Mouse (Mus musculus): ENCODE results near the gene Ccl6. TPM values are rescaled to one million over a fixed set of nuclear protein-coding genes. Genes with fewer than 3 reads are reported as not detected.

Ccl6 gene
- total RNA-seq (2021): 10 to 100 TPM in 1 of 2 experiments, 1 to 10 TPM in 1; 6.6 to 12.9 TPM
- long read RNA-seq, experiment 1, transcript Ccl6-201 (4 exons, 1,440 nt): major isoform, 5 of 5 reads
- long read RNA-seq, experiment 1, partial matches to known transcripts: 0 of 5 reads
- long read RNA-seq, experiment 1, other reads (novel, unspliced or antisense): 0 of 5 reads
- long read RNA-seq, experiment 2, transcript Ccl6-201 (4 exons, 1,440 nt): major isoform, 5 of 7 reads
- long read RNA-seq, experiment 2, partial matches to known transcripts: 2 of 7 reads
- long read RNA-seq, experiment 2, other reads (novel, unspliced or antisense): 0 of 7 reads

DNA sequence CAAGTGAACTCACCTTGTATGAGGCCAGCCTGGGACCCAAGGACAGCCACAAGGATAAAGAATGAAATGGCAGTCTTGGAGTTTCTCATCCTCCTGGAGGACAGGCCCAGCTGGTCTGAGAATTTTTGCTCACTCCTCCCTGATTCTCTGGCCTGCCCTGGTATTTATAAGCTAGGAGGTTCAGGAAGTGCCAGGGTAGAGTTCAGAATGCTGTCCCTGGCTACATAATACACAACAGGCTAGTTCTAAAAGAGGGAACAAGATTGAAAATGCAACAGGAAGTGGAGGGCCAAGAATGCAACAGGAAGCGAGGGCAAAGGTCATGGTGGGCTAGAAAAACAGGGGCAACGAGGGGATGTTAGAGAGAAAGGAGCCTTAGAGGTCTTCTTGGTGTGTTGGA lies at the start of gene Ccl6:
Gene Ccl6 (minus strand): TSS at position 235 of the 400 bp plus-strand sequence.
- no peak for DNase-seq

GRCm38 (mm10) chr11:83641216-83641615 lies 48.3 kb upstream of the Ccl6 start:
- no peak for DNase-seq

DNA sequence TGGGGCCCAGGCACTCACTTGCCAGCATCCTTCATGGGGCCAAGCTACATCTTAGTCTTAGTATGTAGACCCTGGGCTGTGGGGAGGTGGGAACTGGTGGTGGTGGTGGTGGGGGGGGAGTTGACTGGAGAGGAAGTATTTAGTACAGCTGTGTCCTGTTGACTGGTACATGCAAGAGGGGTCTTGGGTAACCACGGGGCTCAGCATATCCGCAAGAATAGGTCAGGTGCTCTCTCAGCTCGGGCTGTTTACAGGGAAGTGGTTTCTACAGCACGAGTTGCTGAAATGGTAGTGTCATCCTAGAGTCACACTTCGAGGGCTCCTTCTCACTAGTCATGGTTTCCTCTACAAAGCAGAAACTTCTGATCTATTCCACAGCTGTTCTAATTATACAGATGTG lies 47.3 kb upstream of the Ccl6 start:
- DNase-seq: no peak

GRCm38 (mm10) chr11:83639533-83639932 lies 46.6 kb upstream of the Ccl6 start:
- no peak for DNase-seq

GRCm38 (mm10) chr11:83638934-83639333 lies 46.0 kb upstream of the Ccl6 start:
- DNase-seq: no peak

DNA sequence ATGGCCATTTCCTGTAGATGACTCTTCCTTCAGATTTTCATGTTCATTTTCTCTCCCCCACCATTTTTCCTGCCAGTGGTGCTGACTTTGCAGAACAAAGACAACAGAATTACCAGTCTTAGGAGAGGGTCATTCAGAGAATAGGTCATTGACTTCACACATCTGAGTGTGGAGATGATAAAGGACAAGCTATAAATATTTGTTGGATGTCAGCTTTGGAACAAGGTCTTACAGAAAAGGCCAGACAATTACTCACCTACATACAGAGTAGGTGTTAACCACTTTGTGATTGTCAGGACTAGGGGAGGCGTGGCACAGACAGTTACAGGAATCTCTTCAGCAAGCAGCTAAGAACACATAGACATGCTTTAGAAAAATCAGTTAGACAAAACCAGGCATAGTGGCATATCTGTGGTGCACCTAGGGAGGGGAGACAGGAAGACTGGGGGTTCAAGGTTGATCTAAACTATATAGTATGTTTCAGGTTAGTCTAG lies 43.9 kb upstream of the Ccl6 start:
- no peak for DNase-seq

- no peak for DNase-seq
These were observed 42.0 kb upstream of the Ccl6 start for GRCm38 (mm10) chr11:83634898-83635297.

DNA sequence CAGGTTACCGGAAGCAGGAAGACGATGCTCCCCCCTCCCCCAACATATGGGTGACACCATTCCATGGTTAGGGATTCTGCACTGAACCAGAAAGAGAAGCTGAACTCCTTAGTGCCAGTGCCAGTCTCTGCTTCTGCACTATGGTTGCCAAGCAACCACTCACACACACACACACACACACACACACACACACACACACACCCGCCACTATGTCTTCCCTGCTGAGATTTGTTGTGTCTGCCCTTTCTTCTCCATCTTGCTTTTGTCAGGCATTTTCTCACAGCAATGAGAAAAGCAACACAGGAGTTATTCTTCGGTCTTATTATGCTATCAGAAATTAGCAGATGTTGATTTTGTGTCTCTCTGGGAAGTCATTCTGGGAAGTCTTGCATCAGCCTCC lies 41.5 kb upstream of the Ccl6 start:
- no peak for DNase-seq

GRCm38 (mm10) chr11:83632744-83633143 lies 39.9 kb upstream of the Ccl6 start:
- peak; percentile 10 for DNase-seq

- no peak for DNase-seq
These were observed 38.2 kb upstream of the Ccl6 start for GRCm38 (mm10) chr11:83631065-83631464.

DNA sequence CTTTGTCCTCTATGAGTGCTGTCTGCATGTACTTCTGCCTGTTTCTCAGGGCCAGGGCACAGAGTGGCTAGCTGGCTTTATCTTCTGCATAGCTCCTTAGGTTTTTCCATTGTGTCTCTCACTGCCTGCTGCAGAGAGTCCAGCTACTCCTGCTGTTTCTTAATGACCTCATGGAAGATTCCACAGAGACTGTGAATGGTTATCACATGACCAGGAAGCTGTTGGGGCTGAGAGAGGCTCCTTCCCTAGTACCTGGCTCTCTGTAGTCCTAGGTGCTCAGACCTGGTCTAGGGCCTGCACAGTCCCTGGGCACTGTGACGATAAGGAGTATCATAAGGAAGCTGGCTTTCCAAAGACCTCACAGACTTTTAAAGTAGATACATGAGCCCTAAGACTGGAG lies 37.7 kb upstream of the Ccl6 start:
- DNase-seq: no peak

DNA sequence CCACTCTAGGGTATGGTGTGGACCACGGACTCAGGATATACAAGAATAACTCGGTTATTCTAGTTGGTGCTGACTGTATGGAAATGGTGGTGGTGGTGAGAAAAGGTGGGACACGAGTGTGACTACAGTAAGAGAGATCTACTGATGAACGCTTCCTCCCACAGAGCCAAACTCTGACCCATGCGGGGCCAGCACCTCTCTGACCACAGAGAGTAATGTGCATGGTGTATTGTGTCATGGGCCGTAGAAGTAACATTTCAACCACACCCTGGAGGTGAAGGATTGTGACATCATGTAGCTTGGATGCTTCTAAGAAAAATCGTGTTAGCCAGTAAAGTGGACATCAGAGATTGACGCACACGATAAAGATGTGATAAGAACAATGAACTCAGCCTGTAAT lies 35.9 kb upstream of the Ccl6 start:
- no peak for DNase-seq

DNA sequence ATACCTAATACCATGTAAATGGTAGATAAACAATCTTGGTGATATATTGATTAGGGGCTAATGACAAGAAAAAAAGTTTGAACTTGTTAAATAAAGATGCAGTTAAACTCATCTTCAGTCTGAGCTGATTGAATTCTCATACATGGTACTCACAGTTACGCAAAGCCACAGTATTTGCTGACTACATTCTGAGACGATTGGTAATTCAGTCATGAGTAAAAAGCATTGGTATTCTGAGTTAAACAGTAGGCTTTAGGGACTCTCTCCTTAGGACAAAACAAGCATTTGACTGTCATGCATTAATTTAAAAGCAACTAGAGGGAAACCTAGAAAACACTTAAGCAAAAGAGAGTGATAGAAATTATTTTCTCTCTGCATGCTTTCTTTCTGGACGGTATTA lies 30.7 kb upstream of the Ccl6 start:
- no peak for DNase-seq

- no peak for DNase-seq
These were observed 26.1 kb upstream of the Ccl6 start for GRCm38 (mm10) chr11:83619037-83619436.

- DNase-seq: no peak
These were observed 25.4 kb upstream of the Ccl6 start for GRCm38 (mm10) chr11:83618238-83618637.

- no peak for DNase-seq
These were observed 23.7 kb upstream of the Ccl6 start for GRCm38 (mm10) chr11:83616586-83616985.

- no peak for DNase-seq
These were observed 18.0 kb upstream of the Ccl6 start for GRCm38 (mm10) chr11:83610900-83611299.

DNA sequence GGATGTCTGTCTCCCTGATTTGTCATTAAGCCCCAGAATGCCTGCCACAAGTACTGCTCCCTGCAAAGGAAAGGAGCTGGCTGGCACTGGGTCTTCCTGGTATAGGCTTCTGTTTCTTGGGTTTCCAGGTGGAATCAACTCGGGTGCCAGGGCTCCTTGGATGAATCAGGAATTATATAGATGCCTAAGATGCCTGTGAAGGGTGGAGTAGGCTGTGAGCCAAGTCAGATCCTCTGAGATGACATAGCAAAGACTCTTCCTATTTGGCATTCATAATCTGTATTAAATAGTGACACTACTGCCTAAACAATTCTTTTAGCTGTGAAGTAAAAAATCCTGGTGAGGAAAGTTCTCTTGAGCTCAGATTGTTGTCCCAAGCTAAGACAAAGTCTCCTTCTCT lies 13.5 kb upstream of the Ccl6 start:
- DNase-seq: no peak

DNA sequence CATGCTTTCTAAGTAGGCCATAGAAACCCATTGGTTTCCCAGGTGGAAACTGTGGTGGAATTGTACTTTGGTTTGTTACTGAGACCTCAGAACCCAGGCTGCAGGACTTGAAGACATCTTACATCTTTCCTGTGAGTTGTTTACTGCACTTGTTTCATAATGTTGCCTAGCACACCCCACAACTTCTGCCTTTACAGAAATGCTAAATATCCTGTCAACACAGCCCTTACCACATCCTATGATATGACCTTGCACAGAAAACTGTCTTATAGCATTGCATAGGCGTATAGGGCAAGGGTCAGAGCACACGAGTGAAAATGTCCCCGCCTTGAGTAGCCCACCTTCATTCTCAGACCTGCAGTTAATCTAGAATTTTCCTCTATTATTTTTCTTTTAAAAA lies 12.6 kb upstream of the Ccl6 start:
- DNase-seq: no peak

- DNase-seq: no peak
These were observed 11.8 kb upstream of the Ccl6 start for GRCm38 (mm10) chr11:83604698-83605097.

- DNase-seq: no peak
These were observed 10.5 kb upstream of the Ccl6 start for GRCm38 (mm10) chr11:83603399-83603798.

DNA sequence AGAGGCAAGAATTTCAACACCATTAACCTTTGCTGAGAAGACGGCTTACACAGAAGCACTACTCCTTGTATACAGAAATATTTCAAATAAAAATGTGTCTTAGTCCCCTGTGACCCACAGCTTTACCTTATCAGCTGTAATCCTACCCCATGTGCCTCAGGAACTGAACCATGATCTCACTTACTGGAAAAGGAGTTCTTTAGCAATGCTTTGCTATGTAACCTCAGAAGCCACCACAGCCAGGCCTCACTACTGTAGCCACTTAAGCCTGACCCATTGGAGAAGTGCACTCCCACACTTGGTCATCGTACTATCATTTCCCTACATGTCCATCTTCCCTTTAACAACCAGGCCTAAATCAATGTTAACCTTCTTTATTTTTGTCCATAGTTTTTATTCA lies 7.7 kb upstream of the Ccl6 start:
- no peak for DNase-seq

- DNase-seq: no peak
These were observed 6.1 kb upstream of the Ccl6 start for GRCm38 (mm10) chr11:83598991-83599390.

DNA sequence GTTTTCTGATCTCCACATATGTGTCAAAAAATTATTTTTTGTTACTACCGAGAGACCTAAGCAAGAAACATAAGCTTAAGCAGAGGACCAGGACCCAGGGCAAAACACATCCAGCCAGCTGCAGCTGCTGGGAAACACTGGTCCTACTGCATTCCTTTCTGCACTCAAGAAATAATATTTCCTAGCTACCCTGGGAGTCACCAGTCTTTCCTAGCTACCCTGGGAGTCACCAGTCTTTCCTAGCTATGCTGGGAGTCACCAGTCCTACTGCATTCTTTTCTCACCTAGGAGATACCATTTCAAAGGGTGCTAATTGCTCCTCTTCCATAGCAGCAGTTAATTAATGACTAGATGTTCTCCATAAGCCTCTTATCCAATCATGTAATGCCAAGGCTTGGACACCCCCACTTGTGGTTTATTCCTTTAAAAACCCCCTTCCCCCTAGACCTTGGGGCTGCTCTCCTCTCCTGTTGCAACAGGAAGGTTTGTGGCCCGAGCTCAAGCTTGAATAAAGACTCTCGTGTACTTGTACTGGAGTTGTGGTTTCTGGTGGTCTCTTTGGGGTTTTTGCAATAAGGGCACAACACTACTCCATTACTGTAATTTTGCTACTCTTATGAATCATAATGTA lies 5.4 kb upstream of the Ccl6 start:
- DNase-seq: no peak
